Mouse (Mus musculus) stomach, postnatal 0 days (tissue): Measurements from ENCODE around the gene Vmn2r37. TPM values are rescaled to one million over a fixed set of nuclear protein-coding genes. Genes with fewer than 3 reads are reported as not detected.
"Not testable (repeated sequence)": the region's sequence is repeated elsewhere in the genome, so short reads cannot be mapped to it uniquely, and the experiment has no call there.

Source experiments
- ATAC-seq: fragments of 200-750 bp; cut with Nextera tagmentation; 2 replicates; pipeline ENCODE4 v1.8.0; 2017; ENCODE audit not compliant: low FRiP score, low TSS enrichment
- DNase-seq: peaks from one replicate; pipeline ENCODE4 v3.0.0-alpha.2; 2016; ENCODE audit warnings: low spot score
- H3K27ac ChIP-seq: fragments of 300-500 bp; sonication (generic); replicated peaks from 2 replicates; pipeline ENCODE4 v1.5.1; 2014; ENCODE audit warnings: mild to moderate bottlenecking, control low read depth
- H3K27me3 ChIP-seq: fragments of 300-500 bp; sonication (generic); 2 replicates; pipeline ENCODE4 v1.6.1; 2014; ENCODE audit warnings: low read length; ENCODE audit not compliant: control insufficient read depth, insufficient read depth
- H3K36me3 ChIP-seq: fragments of 300-500 bp; sonication (generic); 2 replicates; pipeline ENCODE4 v1.6.1; 2014; ENCODE audit warnings: low read length, mixed read lengths; ENCODE audit not compliant: control insufficient read depth, insufficient read depth
- H3K4me1 ChIP-seq: fragments of 300-500 bp; sonication (generic); replicated peaks from 2 replicates; pipeline ENCODE4 v1.6.1; 2014; ENCODE audit warnings: antibody characterized with exemption; ENCODE audit not compliant: control insufficient read depth, insufficient read depth
- H3K4me2 ChIP-seq: fragments of 300-500 bp; sonication (generic); replicated peaks from 2 replicates; pipeline ENCODE4 v1.6.1; 2014; ENCODE audit warnings: low read depth, mild to moderate bottlenecking, control low read depth, moderate library complexity
- H3K4me3 ChIP-seq: fragments of 300-500 bp; sonication (generic); 2 replicates; pipeline ENCODE4 v1.5.1; 2014; ENCODE audit warnings: low read depth, low read length, control low read depth
- H3K9ac ChIP-seq: fragments of 300-500 bp; sonication (generic); 2 replicates; pipeline ENCODE4 v1.6.1; 2014; ENCODE audit warnings: mild to moderate bottlenecking, low read length, control low read depth, mixed read lengths
- H3K9me3 ChIP-seq: fragments of 300-500 bp; sonication (generic); 2 replicates; pipeline ENCODE4 v1.6.1; 2016; ENCODE audit warnings: low read length; ENCODE audit not compliant: control insufficient read depth
- WGBS: fragments of 180-500 bp; shearing (Covaris S2); extraction: QIAGEN DNeasy Blood & Tissue Kit; methylation state at CpG from one replicate; pipeline ENCODE4 v1.1.7; 2014; 5-methylcytosine and 5-hydroxymethylcytosine counted together
- polyA plus RNA-seq: library from polyadenylated mRNA; unstranded; fragments of >200 nt; fragmentation: Nextera tagmentation; extraction: Ambion mirVana; gene quantifications from 2 replicates; pipeline ENCODE4 v1.2.1, GENCODE M21; 2015

Vmn2r37 gene
- polyA plus RNA-seq: not detected in 2 replicates

GRCm38 (mm10) chr7:9223553-9223952, at the start of gene Vmn2r37:
TSS of gene Vmn2r37 (minus strand) at chr7:9223653.
- H3K4me1 ChIP-seq, ATAC-seq, H3K9ac ChIP-seq, DNase-seq, H3K36me3 ChIP-seq, H3K4me3 ChIP-seq, H3K4me2 ChIP-seq, H3K27me3 ChIP-seq, H3K9me3 ChIP-seq, H3K27ac ChIP-seq: not testable (repeated sequence)
- 44% methylated on average over 1 of the region's 2 CpGs for WGBS

Other genes starting within 250 kb of the Vmn2r37 start
- gene Vmn2r39, start 192.9 kb downstream of the Vmn2r37 start, polyA plus RNA-seq: not detected in 2 replicates
- gene Vmn2r38, start 125.8 kb downstream of the Vmn2r37 start, polyA plus RNA-seq: not detected in 2 replicates